Mouse (Mus musculus): ENCODE results near the gene Dtd1.

DNA sequence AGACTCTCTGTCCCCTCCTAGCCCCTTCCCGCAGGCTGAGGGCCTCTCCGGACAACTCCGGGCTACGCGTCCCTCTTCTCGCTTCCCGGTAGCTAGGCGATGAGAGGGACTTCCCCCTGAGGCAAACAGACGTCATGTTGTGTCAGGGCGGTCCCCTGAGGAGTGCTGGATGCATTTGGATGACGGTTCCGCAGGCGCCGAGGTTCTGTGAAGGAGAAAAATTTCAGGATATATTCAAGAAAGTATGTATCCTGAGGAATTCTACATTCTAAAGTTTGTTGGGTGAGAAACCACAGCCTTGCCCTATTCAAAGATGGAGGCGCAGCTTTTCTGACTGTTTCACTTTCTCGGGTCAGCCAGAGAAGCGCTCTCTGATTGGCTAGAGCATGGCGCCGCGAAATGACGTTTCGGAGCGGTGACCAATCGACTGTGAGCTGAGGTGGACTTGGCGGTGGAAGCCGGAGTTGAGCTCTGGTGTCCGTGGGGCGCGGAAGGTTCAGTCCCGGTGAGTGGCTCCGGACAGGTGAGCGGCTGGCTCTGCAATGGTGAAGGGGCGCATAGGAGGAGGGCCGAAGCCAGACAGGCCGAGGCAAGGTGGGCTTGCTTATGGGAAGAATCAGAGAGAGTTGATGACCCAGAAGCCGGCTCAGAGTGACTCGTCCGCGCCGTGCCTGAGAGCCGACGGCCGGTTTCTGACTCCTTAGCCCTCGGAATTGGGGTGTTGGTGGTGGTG lies 43.7 kb upstream of the Dtd1 start, which contains the start of gene Sec23b:
- TF ChIP-seq POLR2AphosphoS2 (IDR thresholded peaks at IDR 0.05; ENCODE audit: low read length): 0 out of 2 replicates have a peak, but pooled peaks have one; percentile 6
- TF ChIP-seq CTCF (IDR thresholded peaks at IDR 0.05 in 2 of 3, conservative IDR thresholded peaks at IDR 0.05 in 1 of 3; ENCODE audit: control insufficient read depth in 1 of 3, insufficient read depth in 1 of 3, low read depth in 2 of 3, low read length in 3 of 3, poor library complexity in 1 of 3, severe bottlenecking in 1 of 3): no peak
- TF ChIP-seq ZMIZ1 (IDR thresholded peaks at IDR 0.05; ENCODE audit: low read depth, low read length): peak; percentile 65; the same call in 1 of the 2 replicates
- TF ChIP-seq JUND (IDR thresholded peaks at IDR 0.05; ENCODE audit: low read depth, low read length): no peak
- peak; percentile 77 to 78 for TF ChIP-seq POLR2A (IDR thresholded peaks at IDR 0.05; ENCODE audit: control insufficient read depth in 1 of 2, insufficient read depth in 1 of 2, low read depth in 1 of 2, low read length in 2 of 2, poor library complexity in 1 of 2)
- TF ChIP-seq MAX (IDR thresholded peaks at IDR 0.05; ENCODE audit: low read length): peak; percentile 45; the same call in 1 of the 2 replicates
- TF ChIP-seq E2F4 (IDR thresholded peaks at IDR 0.05; ENCODE audit: borderline replicate concordance, low read depth, low read length): 0 out of 2 replicates have a peak, but pooled peaks have one; percentile 19
- TF ChIP-seq USF1 (IDR thresholded peaks at IDR 0.05; ENCODE audit: low read depth, low read length): no peak
- 0 out of 2 replicates have a peak, but pooled peaks have one; percentile 46 for TF ChIP-seq MAZ (IDR thresholded peaks at IDR 0.05; ENCODE audit: low read depth, low read length)
- no peak for TF ChIP-seq MYC (IDR thresholded peaks at IDR 0.05; ENCODE audit: low read depth, low read length)
- no peak for TF ChIP-seq RCOR1 (IDR thresholded peaks at IDR 0.05; ENCODE audit: low read depth, low read length)
- no peak for TF ChIP-seq GATA1 (IDR thresholded peaks at IDR 0.05; ENCODE audit: low read depth, low read length)
- peak; percentile 61; the same call in 1 of the 2 replicates for TF ChIP-seq KAT2A (conservative IDR thresholded peaks at IDR 0.05; ENCODE audit: low read depth, low read length)

Measured in MEL (cell line).